Mouse (Mus musculus) forebrain, embryonic 14.5 days (tissue): ENCODE measurements around the gene Zfp764. TPM values are rescaled to one million over a fixed set of nuclear protein-coding genes. Genes with fewer than 3 reads are reported as not detected.

Experiments used
- ATAC-seq: fragments of 200-750 bp; cut with Nextera tagmentation; 2 replicates; pipeline ENCODE4 v1.8.0; 2017; ENCODE audit warnings: mild to moderate bottlenecking, moderate library complexity
- DNase-seq: peaks from one replicate; pipeline ENCODE4 v3.0.0-alpha.2; 2015; ENCODE audit warnings: low spot score
- H3K27ac ChIP-seq: fragments of 300-500 bp; sonication (generic); 2 replicates; pipeline ENCODE4 v1.5.1; 2014; ENCODE audit warnings: low read depth, mild to moderate bottlenecking, control low read depth, low read length, moderate library complexity
- H3K27me3 ChIP-seq: fragments of 300-500 bp; sonication (generic); replicated peaks from 2 replicates; pipeline ENCODE4 v1.6.1; 2014; ENCODE audit warnings: low read length, control low read depth, mixed read lengths; ENCODE audit not compliant: control insufficient read depth, insufficient read depth
- H3K36me3 ChIP-seq: fragments of 300-500 bp; sonication (generic); 2 replicates; pipeline ENCODE4 v1.6.1; 2014; ENCODE audit warnings: low read length, control low read depth; ENCODE audit not compliant: control insufficient read depth, insufficient read depth
- H3K4me1 ChIP-seq: fragments of 300-500 bp; sonication (generic); 2 replicates; pipeline ENCODE4 v1.6.1; 2014; ENCODE audit warnings: antibody characterized with exemption, low read length, control low read depth; ENCODE audit not compliant: control insufficient read depth, insufficient read depth
- H3K4me2 ChIP-seq: fragments of 300-500 bp; sonication (generic); 2 replicates; pipeline ENCODE4 v1.6.1; 2014; ENCODE audit warnings: mild to moderate bottlenecking, control low read depth, low read length
- H3K4me3 ChIP-seq: fragments of 300-500 bp; sonication (generic); 2 replicates; pipeline ENCODE4 v1.5.1; 2014; ENCODE audit warnings: low read depth, low read length, control low read depth
- H3K9ac ChIP-seq: fragments of 300-500 bp; sonication (generic); 2 replicates; pipeline ENCODE4 v1.6.1; 2014; ENCODE audit warnings: mild to moderate bottlenecking, low read length, control low read depth, moderate library complexity
- H3K9me3 ChIP-seq: fragments of 300-500 bp; sonication (generic); replicated peaks from 2 replicates; pipeline ENCODE4 v1.6.1; 2016; ENCODE audit warnings: low read length, control low read depth, mixed read lengths; ENCODE audit not compliant: control insufficient read depth
- WGBS: fragments of 180-500 bp; shearing (Covaris S2); extraction: QIAGEN DNeasy Blood & Tissue Kit; methylation state at CpG from one replicate; pipeline ENCODE4 v1.1.7; 2014; 5-methylcytosine and 5-hydroxymethylcytosine counted together
- polyA plus RNA-seq: library from polyadenylated mRNA; unstranded; fragments of >200 nt; fragmentation: Nextera tagmentation; extraction: Ambion mirVana; gene quantifications from 2 replicates; pipeline ENCODE4 v1.2.1, GENCODE M21; 2014

Zfp764 gene
- polyA plus RNA-seq, 1 experiment from 2014 or later = 4.4 TPM

- Histone ChIP-seq H3K4me3 (no peak overlapping the region), H3K27me3 (no peaks in the 10 kb centered on the region), H3K27ac (no peak overlapping the region), H3K36me3 (no peaks in the 10 kb centered on the region), H3K4me1 (peaks cover 2% of the 10 kb centered on the region; the same call in 1 of the 2 replicates), H3K9me3 (no peaks in the 10 kb centered on the region), H3K4me2 (no peak overlapping the region), H3K9ac (no peak overlapping the region)
- DNase-seq (no peak), ATAC-seq (no peak)
- WGBS = 52% methylated on average over 13 of the region's 13 CpGs
These were observed 45.2 kb downstream of the Zfp764 start for GRCm38 (mm10) chr7:127361449-127361848.

GRCm38 (mm10) chr7:127360265-127360664 lies 46.4 kb downstream of the Zfp764 start:
- H3K27me3 ChIP-seq = no peaks in the 10 kb centered on the region
- 77% methylated on average over 4 of the region's 4 CpGs for WGBS
- DNase-seq = no peak

GRCm38 (mm10) chr7:127358472-127358871 lies 48.1 kb downstream of the Zfp764 start:
- Histone ChIP-seq H3K9ac (no peak overlapping the region), H3K9me3 (no peaks in the 10 kb centered on the region), H3K27me3 (no peaks in the 10 kb centered on the region), H3K36me3 (no peaks in the 10 kb centered on the region), H3K4me3 (no peak overlapping the region), H3K4me2 (no peak overlapping the region), H3K4me1 (no peaks in the 10 kb centered on the region; the same call in 1 of the 2 replicates), H3K27ac (no peak overlapping the region)
- DNase-seq (no peak), ATAC-seq (no peak)
- WGBS = 74% methylated on average over 4 of the region's 4 CpGs

More at GRCm38 (mm10) chr7:127360265-127360664, 46.4 kb downstream of the Zfp764 start:
- Histone ChIP-seq H3K9me3 (no peaks in the 10 kb centered on the region), H3K27ac (no peak overlapping the region), H3K36me3 (no peaks in the 10 kb centered on the region), H3K9ac (no peak overlapping the region), H3K4me2 (no peak overlapping the region), H3K4me3 (no peak overlapping the region), H3K4me1 (peaks cover 2% of the 10 kb centered on the region; the same call in 1 of the 2 replicates)
- no peak for ATAC-seq

GRCm38 (mm10) chr7:127357871-127358270 lies 48.8 kb downstream of the Zfp764 start:
- ATAC-seq (no peak), DNase-seq (no peak)
- H3K9ac ChIP-seq = no peak overlapping the region
- H3K4me2 ChIP-seq = no peak overlapping the region
- 26% methylated on average over 2 of the region's 2 CpGs for WGBS
- H3K27ac ChIP-seq = no peak overlapping the region
- no peak overlapping the region for H3K4me3 ChIP-seq
- no peaks in the 10 kb centered on the region for H3K9me3 ChIP-seq
- H3K36me3 ChIP-seq = no peaks in the 10 kb centered on the region
- no peaks in the 10 kb centered on the region for H3K27me3 ChIP-seq
- no peaks in the 10 kb centered on the region for H3K4me1 ChIP-seq

GRCm38 (mm10) chr7:127355796-127356195 lies 50.8 kb downstream of the Zfp764 start:
- Histone ChIP-seq H3K4me3 (no peak overlapping the region), H3K9me3 (no peaks in the 10 kb centered on the region), H3K4me2 (no peak overlapping the region)

More at GRCm38 (mm10) chr7:127355796-127356195, 50.8 kb downstream of the Zfp764 start:
- no peak overlapping the region for H3K27ac ChIP-seq
- no peaks in the 10 kb centered on the region for H3K36me3 ChIP-seq
- ATAC-seq = no peak
- no peaks in the 10 kb centered on the region for H3K27me3 ChIP-seq
- no peaks in the 10 kb centered on the region for H3K4me1 ChIP-seq
- WGBS = 72% methylated on average over 3 of the region's 3 CpGs
- H3K9ac ChIP-seq = no peak overlapping the region
- DNase-seq = no peak

Other genes with a start within 250 kb of the Zfp764 start
- gene Cd2bp2, start 210.8 kb downstream of the Zfp764 start, polyA plus RNA-seq = 73.6 and 78.6 TPM in 2 replicates
- 13.6 and 13.7 TPM in 2 replicates for gene Tbc1d10b, start 198.4 kb downstream of the Zfp764 start, polyA plus RNA-seq
- gene Mylpf, start 197.9 kb downstream of the Zfp764 start, polyA plus RNA-seq = 4.6 and 5.3 TPM in 2 replicates
- gene Zfp553, start 173.8 kb downstream of the Zfp764 start, polyA plus RNA-seq = 29.4 and 36.7 TPM in 2 replicates
- gene Sept1, start 173.7 kb downstream of the Zfp764 start, polyA plus RNA-seq = 11.3 and 15.1 TPM in 2 replicates
- gene Zfp771, start 162.5 kb downstream of the Zfp764 start, polyA plus RNA-seq = 53.2 and 57.4 TPM in 2 replicates
- 169 and 219 TPM in 2 replicates for gene Dctpp1, start 146.1 kb downstream of the Zfp764 start, polyA plus RNA-seq
- 59.4 and 62.5 TPM in 2 replicates for gene Sephs2, start 132.8 kb downstream of the Zfp764 start, polyA plus RNA-seq
- gene Itgal, start 110.6 kb downstream of the Zfp764 start, polyA plus RNA-seq = 0.17 and 0.23 TPM in 2 replicates
- gene Zfp768, start 61.2 kb downstream of the Zfp764 start, polyA plus RNA-seq = 3.5 and 3.6 TPM in 2 replicates
- gene Zfp747, start 30.8 kb downstream of the Zfp764 start, polyA plus RNA-seq = 4.0 and 7.0 TPM in 2 replicates
- 5.5 and 6.6 TPM in 2 replicates for gene 9130019O22Rik, start 19.7 kb downstream of the Zfp764 start, polyA plus RNA-seq
- 7.4 and 7.5 TPM in 2 replicates for gene E430018J23Rik, start 13.2 kb downstream of the Zfp764 start, polyA plus RNA-seq
- 32.9 and 36.1 TPM in 2 replicates for gene Zfp688, start 15.2 kb upstream of the Zfp764 start, polyA plus RNA-seq
- 12.7 TPM in 2 replicates for gene Zfp689, start 42.3 kb upstream of the Zfp764 start, polyA plus RNA-seq
- gene Prr14, start 52.8 kb upstream of the Zfp764 start, polyA plus RNA-seq = 44.7 and 48.5 TPM in 2 replicates
- gene Fbrs, start 72.4 kb upstream of the Zfp764 start, polyA plus RNA-seq = 8.9 and 10.2 TPM in 2 replicates
- gene Srcap, start 105.2 kb upstream of the Zfp764 start, polyA plus RNA-seq = 25.3 and 43.6 TPM in 2 replicates
- 12.6 and 16.6 TPM in 2 replicates for gene Gm42715, start 112.8 kb upstream of the Zfp764 start, polyA plus RNA-seq
- 4.1 and 4.7 TPM in 2 replicates for gene Tmem265, start 154.6 kb upstream of the Zfp764 start, polyA plus RNA-seq
- gene Phkg2, start 166.5 kb upstream of the Zfp764 start, polyA plus RNA-seq = 59.5 and 62.2 TPM in 2 replicates
- 12.5 and 12.8 TPM in 2 replicates for gene Ccdc189, start 181.8 kb upstream of the Zfp764 start, polyA plus RNA-seq
- gene Rnf40, start 181.9 kb upstream of the Zfp764 start, polyA plus RNA-seq = 26.2 and 39.6 TPM in 2 replicates
- gene Zfp629, start 209.0 kb upstream of the Zfp764 start, polyA plus RNA-seq = 20.8 and 24.2 TPM in 2 replicates